Mouse (Mus musculus): ENCODE measurements at regions not wholly inside any gene's neighbourhood (a gene's known extent, or its start where the extent isn't known, plus 50 kb on each side); places are given as distances from the start of the nearest gene placed in this dataset.
"Not testable (repeated sequence)": the region's sequence is repeated elsewhere in the genome, so short reads cannot be mapped to it uniquely, and the experiment has no call there.

GRCm38 (mm10) chr13:50906431-50906830 lies 194.2 kb upstream of the Spin1 start:
- not testable (repeated sequence) for DNase-seq (ENCODE audit: low spot score in 2 of 2)

- DNase-seq (ENCODE audit: low spot score in 2 of 2), result no peak
These were observed 193.8 kb upstream of the Spin1 start for GRCm38 (mm10) chr13:50906910-50907309.

GRCm38 (mm10) chr13:50912776-50913175 lies 187.9 kb upstream of the Spin1 start:
- DNase-seq (ENCODE audit: low spot score in 2 of 2), result not testable (repeated sequence)

- DNase-seq (ENCODE audit: low spot score in 2 of 2), result not testable (repeated sequence)
These were observed 166.7 kb upstream of the Spin1 start for GRCm38 (mm10) chr13:50934017-50934416.

GRCm38 (mm10) chr13:50942561-50942960 lies 158.1 kb upstream of the Spin1 start:
- no peak for DNase-seq (ENCODE audit: low spot score in 2 of 2)

GRCm38 (mm10) chr13:50949545-50950226 lies 151.0 kb upstream of the Spin1 start:
- peak; percentile 48 to 79 for DNase-seq (ENCODE audit: low spot score in 2 of 2)

GRCm38 (mm10) chr13:50954671-50955070 lies 146.0 kb upstream of the Spin1 start:
- DNase-seq (ENCODE audit: low spot score in 2 of 2), result no peak

GRCm38 (mm10) chr13:50958051-50958883 lies 142.4 kb upstream of the Spin1 start:
- DNase-seq (ENCODE audit: low spot score in 2 of 2), result no peak

GRCm38 (mm10) chr13:50960909-50961308 lies 139.8 kb upstream of the Spin1 start:
- DNase-seq (ENCODE audit: low spot score in 2 of 2), result no peak

- no peak for DNase-seq (ENCODE audit: low spot score in 2 of 2)
These were observed 136.6 kb upstream of the Spin1 start for GRCm38 (mm10) chr13:50964070-50964469.

- not testable (repeated sequence) for DNase-seq (ENCODE audit: low spot score in 2 of 2)
These were observed 135.6 kb upstream of the Spin1 start for GRCm38 (mm10) chr13:50965041-50965440.

GRCm38 (mm10) chr13:50965678-50966077 lies 135.0 kb upstream of the Spin1 start:
- DNase-seq (ENCODE audit: low spot score in 2 of 2), result no peak

- no peak for DNase-seq (ENCODE audit: low spot score in 2 of 2)
These were observed 133.9 kb upstream of the Spin1 start for GRCm38 (mm10) chr13:50966826-50967225.

- no peak for DNase-seq (ENCODE audit: low spot score in 2 of 2)
These were observed 127.3 kb upstream of the Spin1 start for GRCm38 (mm10) chr13:50973379-50973778.

GRCm38 (mm10) chr13:50975306-50975920 lies 125.3 kb upstream of the Spin1 start:
- DNase-seq (ENCODE audit: low spot score in 2 of 2), result no peak

GRCm38 (mm10) chr13:50982005-50982404 lies 118.7 kb upstream of the Spin1 start:
- no peak for DNase-seq (ENCODE audit: low spot score in 2 of 2)

- no peak for DNase-seq (ENCODE audit: low spot score in 2 of 2)
These were observed 117.7 kb upstream of the Spin1 start for GRCm38 (mm10) chr13:50982990-50983389.

- DNase-seq (ENCODE audit: low spot score in 2 of 2), result no peak
These were observed 108.8 kb upstream of the Spin1 start for GRCm38 (mm10) chr13:50991726-50992432.

- no peak for DNase-seq (ENCODE audit: low spot score in 2 of 2)
These were observed 100.9 kb upstream of the Spin1 start for GRCm38 (mm10) chr13:50999738-51000137.

- DNase-seq (ENCODE audit: low spot score in 2 of 2), result no peak
These were observed 95.9 kb upstream of the Spin1 start for GRCm38 (mm10) chr13:51004827-51005226.

- DNase-seq (ENCODE audit: low spot score in 2 of 2), result no peak
These were observed 89.9 kb upstream of the Spin1 start for GRCm38 (mm10) chr13:51010736-51011135.

GRCm38 (mm10) chr13:51016209-51016608 lies 84.5 kb upstream of the Spin1 start:
- DNase-seq (ENCODE audit: low spot score in 2 of 2), result no peak

Measured in frontal cortex, postnatal 10 days (tissue).